ENCODE assay signal across 8 mouse cellular contexts in the genomic region with DNA sequence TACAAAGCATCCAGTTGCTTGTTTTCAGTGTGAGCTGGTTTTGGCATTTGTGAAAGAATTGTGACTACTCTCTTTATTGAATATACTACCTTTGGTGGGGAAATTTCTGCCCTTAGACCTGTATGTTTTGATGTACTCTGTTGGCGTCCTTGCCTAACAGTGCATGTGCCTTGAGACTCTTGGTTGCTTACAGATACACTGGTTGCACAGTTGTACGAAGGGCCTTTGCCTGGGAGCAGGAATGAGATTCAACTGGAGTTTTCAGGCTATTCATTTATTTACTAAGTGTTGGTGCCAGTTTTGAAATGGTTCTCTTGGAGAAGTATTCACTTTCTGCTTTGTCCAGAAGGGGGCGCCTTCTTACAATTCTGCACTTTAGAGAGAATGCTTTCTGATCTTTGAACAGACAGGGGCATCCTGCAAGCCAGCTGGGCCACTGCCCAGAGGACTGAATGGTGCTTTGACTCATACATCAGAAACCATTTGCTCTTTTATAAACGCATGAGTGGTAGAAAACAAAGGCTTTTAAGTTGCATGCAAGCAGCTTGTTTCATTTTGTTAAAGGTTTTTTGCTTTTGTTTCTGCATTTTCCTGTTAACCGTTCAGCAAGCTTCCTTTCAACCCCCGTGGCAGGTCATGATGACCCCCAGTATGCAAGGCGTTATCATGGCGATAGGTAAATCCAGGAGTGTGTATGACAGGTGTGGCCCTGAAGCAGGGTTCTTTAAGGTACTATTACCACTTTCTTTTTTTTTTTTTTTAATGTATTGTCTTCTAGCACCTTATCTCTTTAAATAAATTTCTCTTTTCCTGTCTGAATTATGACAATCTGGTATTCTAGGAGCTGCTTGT.
DNase-seq lines count a peak whose midpoint lies in the region; ATAC-seq and TF ChIP-seq lines count a peak whose summit lies in the region.

No protein-coding gene starts in this region.

- no peaks in the 10 kb centered on the region for H3K9me3 ChIP-seq in limb, embryonic 14.5 days (ENCODE audit: control insufficient read depth, low read length)
- no peaks in the 10 kb centered on the region for H3K9me3 ChIP-seq in neural tube, embryonic 13.5 days

- H3K9ac ChIP-seq in limb, embryonic 14.5 days (ENCODE audit: low read depth, low read length, severe bottlenecking) = no peak overlapping the region
- H3K9ac ChIP-seq in neural tube, embryonic 13.5 days = no peak overlapping the region

- peaks cover 27% of the 10 kb centered on the region; the same call in 1 of the 2 replicates for H3K36me3 ChIP-seq in limb, embryonic 14.5 days (ENCODE audit: control insufficient read depth, insufficient read depth, low read length)
- H3K36me3 ChIP-seq in neural tube, embryonic 13.5 days = peaks cover 19% of the 10 kb centered on the region

- no peak overlapping the region for H3K4me2 ChIP-seq in limb, embryonic 14.5 days (replicated peaks; ENCODE audit: low read depth, low read length, severe bottlenecking)
- H3K4me2 ChIP-seq in neural tube, embryonic 13.5 days = peak overlapping the region; percentile 7; the same call in 1 of the 2 replicates

- no peaks in the 10 kb centered on the region for H3K4me1 ChIP-seq in limb, embryonic 14.5 days (ENCODE audit: control insufficient read depth, insufficient read depth, low read length)
- H3K4me1 ChIP-seq in neural tube, embryonic 13.5 days (replicated peaks) = peaks cover 9% of the 10 kb centered on the region; the same call in 1 of the 2 replicates

- H3K4me3 ChIP-seq in limb, embryonic 14.5 days (replicated peaks; ENCODE audit: low read length) = no peak overlapping the region
- H3K4me3 ChIP-seq in neural tube, embryonic 13.5 days = no peak overlapping the region

- peak; percentile 44 for ATAC-seq in CD4-positive, CD25-positive, alpha-beta regulatory T cell, adult 4 months
- peak; percentile 81 for ATAC-seq in common myeloid progenitor, adult 5-6 weeks (replicated peaks; ENCODE audit: low read depth, poor library complexity, severe bottlenecking)
- ATAC-seq in limb, embryonic 14.5 days (ENCODE audit: low FRiP score, low read depth) = no peak
- ATAC-seq in neural tube, embryonic 13.5 days (ENCODE audit: low read depth) = peak; percentile 87

- H3K27me3 ChIP-seq in limb, embryonic 14.5 days (ENCODE audit: control insufficient read depth, insufficient read depth, low read length) = no peaks in the 10 kb centered on the region
- no peaks in the 10 kb centered on the region for H3K27me3 ChIP-seq in neural tube, embryonic 13.5 days

- no peak for TF ChIP-seq POLR2A in limb, embryonic 14.5 days (IDR thresholded peaks at IDR 0.05; ENCODE audit: borderline replicate concordance, extremely low read depth, insufficient read depth, insufficient read length)

- 75% methylated on average over 8 of the region's 8 CpGs for WGBS in limb, embryonic 14.5 days
- 41% methylated on average over 8 of the region's 8 CpGs for WGBS in neural tube, embryonic 13.5 days

- DNase-seq in adrenal gland, adult (ENCODE audit: inconsistent age in 2 of 2, low spot score in 1 of 2) = peak; percentile 66 to 90
- DNase-seq in gastrocnemius, adult 8-10 months (ENCODE audit: low spot score in 2 of 2) = peak; percentile 42 to 54
- peak; percentile 95 for DNase-seq in kidney, adult 9 months
- DNase-seq in limb, embryonic 14.5 days (ENCODE audit: low spot score) = peak; percentile 52
- DNase-seq in thymus, postnatal 25 days = peak; percentile 46

- no peak overlapping the region for H3K27ac ChIP-seq in limb, embryonic 14.5 days (replicated peaks; ENCODE audit: low read depth, low read length)
- 0 out of 2 replicates have a peak overlapping the region, but pooled peaks have one; percentile 61 for H3K27ac ChIP-seq in neural tube, embryonic 13.5 days (replicated peaks)
